Mouse (Mus musculus): Measurements from ENCODE around the gene Igfn1. TPM values are rescaled to one million over a fixed set of nuclear protein-coding genes. Genes with fewer than 3 reads are reported as not detected.

Gene Igfn1
- not detected in 2 replicates for polyA plus RNA-seq (2012; rRNA removed)

GRCm38 (mm10) chr1:136006292-136006748 lies at the start of gene Igfn1:
Gene Igfn1, minus strand, starts transcription at chr1:136006342.
- DNase-seq (ENCODE audit: low spot score), result no peak

GRCm38 (mm10) chr1:136055771-136056170 lies 49.6 kb upstream of the Igfn1 start:
- DNase-seq (ENCODE audit: low spot score), result no peak

GRCm38 (mm10) chr1:136052547-136052946 lies 46.4 kb upstream of the Igfn1 start, which contains the start of gene Cacna1s:
Gene Cacna1s, plus strand, starts transcription at chr1:136052750.
- DNase-seq (ENCODE audit: low spot score), result no peak

GRCm38 (mm10) chr1:136051465-136051864 lies 45.3 kb upstream of the Igfn1 start:
- DNase-seq (ENCODE audit: low spot score), result peak; percentile 22

- DNase-seq (ENCODE audit: low spot score), result peak; percentile 24
These were observed 44.8 kb upstream of the Igfn1 start for GRCm38 (mm10) chr1:136051013-136051315.

GRCm38 (mm10) chr1:136050312-136051012 lies 44.3 kb upstream of the Igfn1 start, which contains the start of gene Ascl5:
Gene Ascl5, plus strand, starts transcription at chr1:136050804.
- DNase-seq (ENCODE audit: low spot score), result no peak

- DNase-seq (ENCODE audit: low spot score), result no peak
These were observed 41.8 kb upstream of the Igfn1 start for GRCm38 (mm10) chr1:136047894-136048293.

GRCm38 (mm10) chr1:136047432-136047831 lies 41.3 kb upstream of the Igfn1 start:
- DNase-seq (ENCODE audit: low spot score), result no peak

GRCm38 (mm10) chr1:136045774-136046173 lies 39.6 kb upstream of the Igfn1 start:
- peak; percentile 29 for DNase-seq (ENCODE audit: low spot score)

GRCm38 (mm10) chr1:136040874-136041273 lies 34.7 kb upstream of the Igfn1 start:
- DNase-seq (ENCODE audit: low spot score), result no peak

GRCm38 (mm10) chr1:136040452-136040851 lies 34.3 kb upstream of the Igfn1 start:
- no peak for DNase-seq (ENCODE audit: low spot score)

GRCm38 (mm10) chr1:136038746-136039538 lies 32.8 kb upstream of the Igfn1 start:
- DNase-seq (ENCODE audit: low spot score), result no peak

GRCm38 (mm10) chr1:136032961-136033360 lies 26.8 kb upstream of the Igfn1 start:
- no peak for DNase-seq (ENCODE audit: low spot score)

GRCm38 (mm10) chr1:136031697-136032096 lies 25.6 kb upstream of the Igfn1 start:
- DNase-seq (ENCODE audit: low spot score), result no peak

GRCm38 (mm10) chr1:136030201-136030600 lies 24.1 kb upstream of the Igfn1 start:
- no peak for DNase-seq (ENCODE audit: low spot score)

GRCm38 (mm10) chr1:136018390-136019189 lies 12.4 kb upstream of the Igfn1 start:
- DNase-seq (ENCODE audit: low spot score), result peak; percentile 27

- peak; percentile 70 for DNase-seq (ENCODE audit: low spot score)
These were observed 11.8 kb upstream of the Igfn1 start for GRCm38 (mm10) chr1:136017907-136018313.

- DNase-seq (ENCODE audit: low spot score), result no peak
These were observed 11.2 kb upstream of the Igfn1 start for GRCm38 (mm10) chr1:136017307-136017706.

- DNase-seq (ENCODE audit: low spot score), result no peak
These were observed 8.8 kb upstream of the Igfn1 start for GRCm38 (mm10) chr1:136014796-136015502.

GRCm38 (mm10) chr1:136013513-136013912 lies 7.4 kb upstream of the Igfn1 start:
- DNase-seq (ENCODE audit: low spot score), result no peak

GRCm38 (mm10) chr1:136010247-136010646 lies 4.1 kb upstream of the Igfn1 start:
- no peak for DNase-seq (ENCODE audit: low spot score)

GRCm38 (mm10) chr1:136008159-136008533 lies 2.0 kb upstream of the Igfn1 start:
- no peak for DNase-seq (ENCODE audit: low spot score)

All from urinary bladder, adult 2 months (tissue).